Mouse (Mus musculus) limb, embryonic 12.5 days (tissue): ENCODE results near the gene Scd4. TPM values are rescaled to one million over a fixed set of nuclear protein-coding genes. Genes with fewer than 3 reads are reported as not detected.

ENCODE experiments used
- ATAC-seq: fragments of 200-750 bp; cut with Nextera tagmentation; 2 replicates; pipeline ENCODE4 v1.8.0; 2017; ENCODE audit warnings: low read depth, moderate TSS enrichment; ENCODE audit not compliant: insufficient number of reproducible peaks, insufficient read depth, low FRiP score, low TSS enrichment
- H3K27ac ChIP-seq: fragments of 300-500 bp; sonication (generic); 2 replicates; pipeline ENCODE4 v1.5.1; 2016; ENCODE audit warnings: mild to moderate bottlenecking, moderate library complexity
- H3K27me3 ChIP-seq: fragments of 300-500 bp; sonication (generic); 2 replicates; pipeline ENCODE4 v1.6.1; 2016; ENCODE audit warnings: mild to moderate bottlenecking, moderate library complexity
- H3K36me3 ChIP-seq: fragments of 300-500 bp; sonication (generic); 2 replicates; pipeline ENCODE4 v1.6.1; 2016; ENCODE audit warnings: mild to moderate bottlenecking, moderate library complexity
- H3K4me1 ChIP-seq: fragments of 300-500 bp; sonication (generic); replicated peaks from 2 replicates; pipeline ENCODE4 v1.6.1; 2016
- H3K4me2 ChIP-seq: fragments of 300-500 bp; sonication (generic); 2 replicates; pipeline ENCODE4 v1.6.1; 2016; ENCODE audit warnings: mild to moderate bottlenecking, moderate library complexity
- H3K4me3 ChIP-seq: fragments of 300-500 bp; sonication (generic); replicated peaks from 2 replicates; pipeline ENCODE4 v1.5.1; 2016; ENCODE audit warnings: mild to moderate bottlenecking
- H3K9ac ChIP-seq: fragments of 300-500 bp; sonication (generic); replicated peaks from 2 replicates; pipeline ENCODE4 v1.6.1; 2016; ENCODE audit warnings: mild to moderate bottlenecking, moderate library complexity
- H3K9me3 ChIP-seq: fragments of 300-500 bp; sonication (generic); 2 replicates; pipeline ENCODE4 v1.6.1; 2016; ENCODE audit warnings: mild to moderate bottlenecking, moderate library complexity
- WGBS: fragments of 180-500 bp; shearing (Covaris S2); methylation state at CpG from one replicate; pipeline ENCODE4 v1.1.7; 2016; 5-methylcytosine and 5-hydroxymethylcytosine counted together
- polyA plus RNA-seq: library from polyadenylated mRNA; unstranded; fragments of >200 nt; fragmentation: Nextera tagmentation; extraction: Ambion mirVana; gene quantifications from 2 replicates; pipeline ENCODE4 v1.2.1, GENCODE M21; 2016

Gene Scd4
- polyA plus RNA-seq, 1 experiment from 2014 or later = 0.06 TPM

DNA sequence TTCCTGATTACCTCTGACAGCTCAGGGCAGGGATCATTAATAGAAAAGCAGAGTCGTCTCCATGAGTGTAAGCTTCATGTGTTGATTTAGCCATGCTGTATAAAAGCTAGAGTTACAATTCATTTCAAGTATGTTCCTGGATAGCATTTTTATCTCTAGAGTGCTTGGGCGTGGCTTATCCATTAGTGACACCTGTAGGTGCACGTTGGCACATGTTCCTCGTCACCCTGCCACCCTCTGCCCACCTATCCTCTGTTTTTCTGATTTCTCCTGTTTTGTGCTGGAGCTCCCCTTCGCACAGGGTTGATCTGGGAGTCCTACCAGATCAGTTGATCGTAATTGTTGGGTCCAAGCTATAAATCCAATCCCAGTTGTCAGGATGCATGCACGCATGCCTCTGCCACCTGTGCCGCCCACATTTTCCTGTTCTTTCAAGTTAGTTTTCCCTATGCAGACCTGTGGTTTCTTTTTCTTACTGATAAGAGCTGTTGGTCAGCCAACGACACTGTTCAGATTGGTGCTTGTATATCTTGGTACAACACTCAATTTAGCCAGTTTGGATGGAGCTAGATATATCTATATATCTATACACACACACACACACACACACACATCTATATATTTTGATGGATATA lies 31.1 kb upstream of the Scd4 start:
- Histone ChIP-seq H3K4me1 (peaks cover 61% of the 10 kb centered on the region), H3K9me3 (no peaks in the 10 kb centered on the region), H3K9ac (no peak overlapping the region), H3K27ac (no peak overlapping the region), H3K27me3 (no peaks in the 10 kb centered on the region), H3K4me2 (no peak overlapping the region), H3K36me3 (peaks cover 100% of the 10 kb centered on the region), H3K4me3 (no peak overlapping the region)
- 80% methylated on average over 9 of the region's 9 CpGs for WGBS
- ATAC-seq = no peak

DNA sequence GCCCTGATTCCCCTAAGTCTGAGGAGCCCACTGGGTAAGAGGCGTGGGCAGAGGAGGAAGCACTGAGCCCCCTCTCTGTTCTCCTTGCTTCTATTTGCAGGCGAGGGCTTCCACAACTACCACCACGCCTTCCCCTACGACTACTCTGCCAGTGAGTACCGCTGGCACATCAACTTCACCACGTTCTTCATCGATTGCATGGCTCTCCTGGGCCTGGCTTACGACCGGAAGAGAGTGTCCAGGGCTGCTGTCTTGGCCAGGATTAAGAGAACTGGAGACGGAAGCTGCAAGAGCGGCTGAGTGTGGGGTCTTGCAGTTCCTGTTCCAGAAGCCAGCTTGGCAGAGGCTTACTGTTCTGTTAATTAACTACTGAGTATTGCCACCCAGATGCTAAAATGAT lies 30.0 kb upstream of the Scd4 start:
- Histone ChIP-seq H3K9me3 (no peaks in the 10 kb centered on the region), H3K36me3 (peaks cover 100% of the 10 kb centered on the region), H3K4me2 (no peak overlapping the region), H3K4me3 (no peak overlapping the region), H3K9ac (no peak overlapping the region), H3K27ac (no peak overlapping the region), H3K27me3 (no peaks in the 10 kb centered on the region), H3K4me1 (peaks cover 50% of the 10 kb centered on the region)
- 90% methylated on average over 11 of the region's 11 CpGs for WGBS
- no peak for ATAC-seq

DNA sequence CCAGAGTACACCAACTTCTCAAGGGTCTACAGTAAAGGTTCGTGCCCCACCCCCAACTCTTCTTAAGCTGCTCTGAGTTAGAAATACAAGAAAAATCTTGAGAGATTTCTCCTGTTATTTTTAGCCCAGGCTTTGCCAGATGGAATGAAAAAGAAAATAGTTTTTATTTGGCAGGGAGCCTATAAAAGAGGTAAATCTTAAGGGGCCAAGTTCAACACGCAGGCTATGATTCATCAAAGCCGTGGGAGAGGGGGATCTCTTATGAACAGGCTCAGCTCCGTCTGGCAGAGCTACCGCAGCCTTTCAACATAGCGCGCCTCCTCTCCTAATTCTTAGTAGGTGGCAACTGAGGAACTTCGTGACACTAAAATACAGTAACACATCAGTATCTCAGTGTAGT lies 29.4 kb upstream of the Scd4 start:
- ATAC-seq = no peak
- Histone ChIP-seq H3K4me1 (peaks cover 44% of the 10 kb centered on the region), H3K9me3 (no peaks in the 10 kb centered on the region), H3K9ac (no peak overlapping the region), H3K36me3 (peaks cover 100% of the 10 kb centered on the region), H3K27ac (no peak overlapping the region), H3K27me3 (no peaks in the 10 kb centered on the region), H3K4me2 (no peak overlapping the region), H3K4me3 (no peak overlapping the region)
- WGBS = 86% methylated on average over 8 of the region's 8 CpGs

DNA sequence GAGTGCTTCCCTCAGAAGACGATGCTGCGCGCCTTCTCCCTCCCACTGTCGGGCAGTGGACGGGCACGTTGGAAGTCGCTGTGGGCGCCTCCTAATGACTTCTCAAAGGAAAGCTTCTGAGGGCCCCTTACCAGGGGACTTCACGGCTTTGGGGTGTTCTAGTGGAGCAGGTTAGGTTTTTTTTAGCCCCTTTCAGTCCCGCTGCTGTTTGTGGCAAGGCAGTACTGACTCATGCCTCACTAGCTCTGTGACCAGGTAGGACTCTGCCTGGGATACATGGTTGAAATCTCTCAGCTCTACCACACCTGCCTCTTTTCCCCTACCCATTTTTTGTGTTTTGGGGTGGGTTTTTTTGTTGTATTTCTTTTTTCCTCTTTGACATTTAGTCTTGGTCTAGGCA lies 28.5 kb upstream of the Scd4 start:
- Histone ChIP-seq H3K4me1 (peaks cover 34% of the 10 kb centered on the region), H3K4me3 (no peak overlapping the region), H3K36me3 (peaks cover 98% of the 10 kb centered on the region), H3K4me2 (no peak overlapping the region), H3K9me3 (no peaks in the 10 kb centered on the region), H3K9ac (no peak overlapping the region), H3K27me3 (no peaks in the 10 kb centered on the region), H3K27ac (no peak overlapping the region)
- 89% methylated on average over 10 of the region's 10 CpGs for WGBS
- ATAC-seq = no peak

DNA sequence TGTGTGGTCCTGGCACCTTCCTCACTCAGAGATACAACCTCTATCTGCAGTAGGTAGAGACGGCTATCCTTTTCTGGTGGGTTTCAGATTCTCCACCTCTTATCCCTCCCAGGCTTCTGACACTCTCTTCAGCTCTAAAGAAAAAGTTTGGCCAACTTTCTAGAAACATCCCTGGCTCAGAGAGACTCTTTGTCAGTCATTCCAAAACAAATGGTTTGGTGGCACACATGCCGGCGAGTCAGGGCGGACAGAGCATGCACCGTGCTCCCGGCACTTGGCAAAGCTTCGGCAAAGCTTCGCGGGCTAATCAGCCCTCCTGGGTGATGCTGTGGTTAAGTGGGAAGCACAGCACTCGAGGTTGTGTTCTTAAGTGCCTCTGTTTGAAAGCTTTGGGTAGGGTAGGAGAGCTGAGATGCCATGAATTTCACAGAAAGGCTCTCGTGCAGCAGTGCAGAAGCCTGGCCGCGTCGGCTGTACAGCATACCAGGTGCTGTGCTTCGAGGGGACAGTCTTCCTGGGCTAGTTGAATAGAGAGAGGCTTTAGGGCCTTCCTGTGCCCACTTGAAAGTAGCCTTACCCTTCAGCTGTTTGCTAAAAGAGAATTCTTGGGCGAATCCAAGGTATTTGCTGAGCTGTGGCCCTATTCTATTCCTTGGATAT lies 27.9 kb upstream of the Scd4 start:
- Histone ChIP-seq H3K9me3 (no peaks in the 10 kb centered on the region), H3K36me3 (peaks cover 94% of the 10 kb centered on the region), H3K4me2 (no peak overlapping the region), H3K4me3 (no peak overlapping the region), H3K9ac (no peak overlapping the region), H3K4me1 (peaks cover 29% of the 10 kb centered on the region), H3K27me3 (no peaks in the 10 kb centered on the region), H3K27ac (no peak overlapping the region)
- WGBS = 93% methylated on average over 16 of the region's 16 CpGs
- no peak for ATAC-seq

DNA sequence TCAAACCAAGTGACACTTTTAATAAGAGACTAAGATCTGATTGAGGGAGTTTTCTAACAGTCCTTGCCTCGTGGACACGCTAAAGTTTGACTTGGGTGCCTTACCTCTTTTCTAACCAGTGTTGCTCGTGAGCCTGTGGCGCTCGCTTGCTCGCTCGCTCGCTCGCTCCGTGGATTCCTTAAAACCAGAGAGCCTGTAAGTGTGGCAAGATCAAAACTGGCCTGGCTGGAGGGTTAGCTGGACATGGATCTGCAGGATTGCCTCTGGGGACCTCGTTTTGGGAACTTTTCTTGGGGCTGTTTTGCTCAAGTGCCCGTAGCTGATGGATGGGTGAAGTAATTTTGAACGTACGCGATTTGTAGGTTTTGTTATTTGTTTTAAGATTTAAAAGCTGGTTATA lies 27.2 kb upstream of the Scd4 start:
- H3K27ac ChIP-seq = no peak overlapping the region
- no peak overlapping the region for H3K9ac ChIP-seq
- H3K27me3 ChIP-seq = no peaks in the 10 kb centered on the region
- no peaks in the 10 kb centered on the region for H3K9me3 ChIP-seq
- 89% methylated on average over 15 of the region's 15 CpGs for WGBS
- no peak for ATAC-seq
- H3K4me2 ChIP-seq = no peak overlapping the region
- H3K4me3 ChIP-seq = no peak overlapping the region
- H3K36me3 ChIP-seq = peaks cover 87% of the 10 kb centered on the region
- peaks cover 22% of the 10 kb centered on the region for H3K4me1 ChIP-seq

DNA sequence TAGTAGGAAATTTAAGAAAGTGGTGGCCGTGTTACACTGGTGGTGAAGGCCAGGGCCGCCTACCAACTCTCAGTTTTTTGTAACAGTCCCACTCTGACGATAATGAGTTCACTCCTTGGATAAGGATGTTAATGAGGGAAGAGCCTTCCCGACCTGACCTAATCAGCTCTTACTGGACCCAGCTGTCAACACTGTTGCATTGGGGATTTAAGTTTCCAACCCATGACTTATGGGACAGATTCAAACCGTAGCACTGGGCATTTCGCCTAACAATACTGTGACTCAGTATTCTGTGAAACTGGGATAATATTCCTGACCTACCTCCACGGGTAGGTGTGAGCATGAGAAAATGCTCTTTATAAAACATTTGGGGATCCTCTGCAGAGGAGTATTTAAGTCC lies 26.7 kb upstream of the Scd4 start:
- Histone ChIP-seq H3K9me3 (no peaks in the 10 kb centered on the region), H3K4me3 (no peak overlapping the region), H3K4me2 (no peak overlapping the region), H3K36me3 (peaks cover 82% of the 10 kb centered on the region), H3K4me1 (peaks cover 18% of the 10 kb centered on the region), H3K27ac (no peak overlapping the region), H3K9ac (no peak overlapping the region), H3K27me3 (no peaks in the 10 kb centered on the region)
- ATAC-seq = no peak
- 81% methylated on average over 7 of the region's 7 CpGs for WGBS

DNA sequence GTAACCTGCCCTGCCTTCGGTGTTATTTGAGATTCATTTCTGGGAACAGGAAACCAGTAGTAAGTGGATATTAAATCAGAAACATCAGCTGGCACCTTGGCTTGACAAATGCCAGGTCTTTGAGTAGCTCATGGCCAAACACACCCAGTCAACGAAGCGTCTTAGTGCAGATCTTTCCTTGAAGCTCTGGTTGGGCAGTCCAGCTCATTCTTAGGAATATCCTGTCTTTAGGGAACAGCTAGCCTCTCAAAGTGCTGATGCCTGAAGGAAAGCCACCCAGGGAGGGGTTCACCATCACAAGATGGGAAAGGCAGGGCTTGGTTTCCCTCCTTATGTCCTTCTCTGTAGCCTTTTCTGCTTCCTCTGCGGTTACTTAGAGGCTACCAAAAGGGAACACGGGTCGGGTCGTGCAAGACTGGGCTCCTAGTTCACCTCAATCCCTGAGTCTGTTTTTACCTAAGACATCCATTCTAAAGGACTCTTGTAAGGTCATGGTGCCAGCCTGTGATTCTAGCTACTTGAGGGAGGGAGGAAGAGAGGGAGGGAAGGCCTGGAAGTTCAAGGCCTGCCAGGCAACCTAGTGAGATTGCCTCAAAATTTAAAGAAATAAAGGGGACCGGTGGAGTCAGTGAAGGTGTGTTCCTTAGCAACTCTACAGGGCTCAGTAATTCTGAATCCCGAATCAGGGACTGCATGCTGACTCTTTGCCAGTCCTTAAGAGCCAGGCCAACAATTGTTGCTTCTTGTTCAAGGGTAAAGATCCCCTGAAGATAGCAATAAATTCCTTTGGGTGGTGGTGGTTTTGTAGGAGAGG lies 25.6 kb upstream of the Scd4 start:
- Histone ChIP-seq H3K27me3 (no peaks in the 10 kb centered on the region), H3K4me3 (no peak overlapping the region), H3K4me2 (no peak overlapping the region), H3K27ac (0 out of 2 replicates have a peak overlapping the region, but pooled peaks have one; percentile 24), H3K9me3 (no peaks in the 10 kb centered on the region), H3K4me1 (peaks cover 9% of the 10 kb centered on the region), H3K36me3 (peaks cover 71% of the 10 kb centered on the region), H3K9ac (no peak overlapping the region)
- no peak for ATAC-seq
- WGBS = 84% methylated on average over 9 of the region's 9 CpGs

DNA sequence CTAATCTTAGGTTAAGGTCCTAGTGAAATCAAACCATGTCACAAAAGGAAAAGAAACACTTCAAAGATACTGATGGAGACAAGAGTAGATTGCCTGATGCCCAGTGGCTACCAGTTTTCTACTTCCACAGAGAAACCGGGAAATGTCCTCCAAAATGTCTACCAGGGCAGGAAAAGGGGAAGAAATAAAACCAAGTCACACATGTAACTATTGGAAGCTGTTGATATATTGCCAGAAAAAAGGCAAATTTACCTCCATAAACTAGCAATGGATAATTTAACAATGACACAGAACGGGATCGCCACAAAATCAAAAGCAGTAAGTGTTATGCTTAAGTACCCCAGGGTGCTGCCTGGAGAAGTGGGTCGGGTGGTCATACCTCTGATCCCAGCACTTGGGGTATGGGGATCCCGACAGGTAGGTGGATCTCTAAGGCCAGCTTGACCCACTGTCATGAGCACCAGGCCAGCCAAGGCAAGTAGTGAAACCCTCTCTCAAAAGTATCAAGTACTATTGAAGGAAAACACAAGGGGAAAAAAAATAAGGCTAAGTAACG lies 24.9 kb upstream of the Scd4 start:
- peaks cover 64% of the 10 kb centered on the region for H3K36me3 ChIP-seq
- peaks cover 5% of the 10 kb centered on the region for H3K4me1 ChIP-seq
- H3K9me3 ChIP-seq = no peaks in the 10 kb centered on the region
- no peak for ATAC-seq
- no peak overlapping the region for H3K4me2 ChIP-seq
- no peak overlapping the region for H3K4me3 ChIP-seq
- H3K27ac ChIP-seq = no peak overlapping the region
- WGBS = 83% methylated on average over 6 of the region's 6 CpGs
- H3K9ac ChIP-seq = no peak overlapping the region
- no peaks in the 10 kb centered on the region for H3K27me3 ChIP-seq

DNA sequence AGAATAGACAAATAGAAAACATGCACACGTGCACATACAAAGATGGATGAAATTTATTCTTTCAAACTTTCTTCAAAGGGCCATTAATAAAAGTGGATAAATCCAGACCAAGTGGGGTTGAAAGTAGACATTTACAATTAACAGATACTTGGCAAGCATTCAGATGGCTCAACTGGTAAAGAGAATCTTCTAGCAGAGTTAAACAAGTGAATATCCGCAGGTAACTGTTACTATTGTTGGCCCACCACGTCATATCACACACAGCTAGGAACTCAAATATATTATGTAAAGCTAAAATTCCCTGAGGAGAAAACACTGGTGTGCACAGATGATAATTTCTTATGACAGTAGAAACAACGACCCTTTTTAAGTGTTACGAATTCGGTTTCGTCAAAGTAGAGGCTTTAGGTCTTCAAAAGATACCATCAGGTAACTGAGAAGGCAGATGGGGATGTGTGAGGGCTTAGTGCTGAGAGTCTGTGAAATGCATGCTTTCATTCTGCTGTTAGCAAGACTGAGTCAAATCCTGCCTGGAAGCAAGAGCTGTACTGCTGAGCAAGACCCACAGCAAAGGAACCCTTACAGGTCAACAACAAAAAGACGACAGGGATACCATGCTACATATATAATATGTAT lies 24.2 kb upstream of the Scd4 start:
- Histone ChIP-seq H3K9me3 (no peaks in the 10 kb centered on the region), H3K4me3 (no peak overlapping the region), H3K4me2 (no peak overlapping the region), H3K27ac (no peak overlapping the region), H3K36me3 (peaks cover 56% of the 10 kb centered on the region), H3K27me3 (no peaks in the 10 kb centered on the region), H3K9ac (no peak overlapping the region), H3K4me1 (peaks cover 4% of the 10 kb centered on the region; the same call in 1 of the 2 replicates)
- 88% methylated on average over 8 of the region's 8 CpGs for WGBS
- no peak for ATAC-seq
